Mouse (Mus musculus) erythroid progenitor cell, adult 5-6 weeks (primary cell): ENCODE data around the gene Gm27021. TPM values are rescaled to one million over a fixed set of nuclear protein-coding genes. Genes with fewer than 3 reads are reported as not detected.

Experiments used
- total RNA-seq, 2 experiments: library from RNA; stranded (forward) in 1 of 2; stranded (reverse) in 1 of 2; fragments of 150-400 nt in 1 of 2; fragments of 186-747, 209-891 nt in 1 of 2; gene quantifications; 2 replicates each; pipeline versions ENCODE4 v1.2.3 to v1.2.4; 2015 to 2017; ENCODE audit warnings: low replicate concordance in 2 of 2

The Gm27021 gene
- total RNA-seq, 2 experiments from 2014 or later, result not detected

Other genes starting within 250 kb of the Gm27021 start
- 5.8 and 31.4 TPM in 2 replicates for gene Gins2, start 78.8 kb downstream of the Gm27021 start, total RNA-seq (2015; ENCODE audit: low replicate concordance)
- gene Gins2, start 78.8 kb downstream of the Gm27021 start, total RNA-seq (2017; ENCODE audit: low replicate concordance), result 11.9 and 21.3 TPM in 2 replicates
- not detected in 2 replicates for gene 1190005I06Rik, start 20.4 kb downstream of the Gm27021 start, total RNA-seq (2015; ENCODE audit: low replicate concordance)
- not detected in 2 replicates for gene 1190005I06Rik, start 20.4 kb downstream of the Gm27021 start, total RNA-seq (2017; ENCODE audit: low replicate concordance)
- gene Cox4i1, start 143 bp upstream of the Gm27021 start, total RNA-seq (2015; ENCODE audit: low replicate concordance), result 389 and 392 TPM in 2 replicates
- gene Cox4i1, start 143 bp upstream of the Gm27021 start, total RNA-seq (2017; ENCODE audit: low replicate concordance), result 156 and 224 TPM in 2 replicates
- 34.4 and 49.0 TPM in 2 replicates for gene Emc8, start 494 bp upstream of the Gm27021 start, total RNA-seq (2015; ENCODE audit: low replicate concordance)
- 11.4 and 48.0 TPM in 2 replicates for gene Emc8, start 494 bp upstream of the Gm27021 start, total RNA-seq (2017; ENCODE audit: low replicate concordance)
- gene Irf8, start 68.3 kb upstream of the Gm27021 start, total RNA-seq (2015; ENCODE audit: low replicate concordance), result 11.9 and 18.9 TPM in 2 replicates
- gene Irf8, start 68.3 kb upstream of the Gm27021 start, total RNA-seq (2017; ENCODE audit: low replicate concordance), result 11.4 and 20.3 TPM in 2 replicates